Mouse (Mus musculus) bone marrow, adult 2 months (tissue): ENCODE measurements around the gene Rbpj. TPM values are rescaled to one million over a fixed set of nuclear protein-coding genes. Genes with fewer than 3 reads are reported as not detected.

ENCODE experiments used
- H3K27ac ChIP-seq: fragments of 200-500 bp; 2 replicates; pipeline ENCODE4 v1.5.1; 2012; ENCODE audit warnings: low read depth, mild to moderate bottlenecking, control low read depth, inconsistent platforms, low read length; ENCODE audit not compliant: control insufficient read depth, poor library complexity, insufficient read depth
- H3K4me1 ChIP-seq: fragments of 200-500 bp; 2 replicates; pipeline ENCODE4 v1.6.1; 2011; ENCODE audit warnings: low read length; ENCODE audit not compliant: control insufficient read depth, insufficient read depth
- H3K4me3 ChIP-seq: fragments of 200-500 bp; replicated peaks from 2 replicates; pipeline ENCODE3; 2011; ENCODE audit warnings: mild to moderate bottlenecking, low read depth, low read length, control low read depth; ENCODE audit not compliant: control insufficient read depth
- CTCF ChIP-seq: fragments of 200-500 bp; IDR thresholded peaks from 2 replicates; pipeline ENCODE4 v1.5.1; 2011; ENCODE audit warnings: low read length, control low read depth; ENCODE audit not compliant: control insufficient read depth, insufficient read depth
- POLR2A ChIP-seq: fragments of 200-500 bp; IDR thresholded peaks from 2 replicates; pipeline ENCODE4 v1.6.1; 2011; ENCODE audit warnings: low read depth, mild to moderate bottlenecking, control low read depth, low read length, borderline replicate concordance; ENCODE audit not compliant: control insufficient read depth
- WGBS: fragments of 180-500 bp; shearing (Covaris S2); methylation state at CpG from one replicate; pipeline ENCODE4 v1.1.7; 2018; 5-methylcytosine and 5-hydroxymethylcytosine counted together
- polyA plus RNA-seq: library from polyadenylated mRNA; stranded (reverse); fragments of >200 nt; gene quantifications from 2 replicates; pipeline ENCODE4 v1.2.4, GENCODE M21; 2011; ENCODE audit warnings: low replicate concordance; ENCODE audit not compliant: missing spikeins, insufficient read depth, insufficient read length

Rbpj gene
- polyA plus RNA-seq, 1 experiment: 26.0 TPM

DNA sequence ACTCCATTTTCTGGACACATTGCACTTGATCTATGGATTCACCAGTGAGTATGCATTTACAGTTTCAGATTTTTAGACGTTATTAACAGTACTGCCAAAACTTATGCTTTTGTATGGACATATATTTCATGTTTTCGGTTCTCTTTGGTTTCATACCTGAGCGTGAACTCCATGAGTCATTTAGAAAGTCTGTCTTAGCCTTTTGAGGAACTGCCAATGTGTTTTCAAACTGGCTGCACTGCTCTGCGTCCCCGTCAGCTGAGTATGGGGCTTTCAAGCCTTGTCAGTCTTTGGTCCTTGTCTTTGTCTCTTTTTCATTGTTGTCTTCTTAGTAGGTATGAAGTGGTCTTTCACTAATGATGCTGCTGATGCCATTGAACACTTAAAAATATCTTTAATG is 106.5 kb downstream of the Rbpj start:
- Histone ChIP-seq H3K27ac (no peak overlapping the region), H3K4me1 (no peaks in the 10 kb centered on the region; the same call in 1 of the 2 replicates), H3K4me3 (no peak overlapping the region)
- no peak for TF ChIP-seq POLR2A
- TF ChIP-seq CTCF: no peak
- 44% methylated on average over 5 of the region's 5 CpGs for WGBS

DNA sequence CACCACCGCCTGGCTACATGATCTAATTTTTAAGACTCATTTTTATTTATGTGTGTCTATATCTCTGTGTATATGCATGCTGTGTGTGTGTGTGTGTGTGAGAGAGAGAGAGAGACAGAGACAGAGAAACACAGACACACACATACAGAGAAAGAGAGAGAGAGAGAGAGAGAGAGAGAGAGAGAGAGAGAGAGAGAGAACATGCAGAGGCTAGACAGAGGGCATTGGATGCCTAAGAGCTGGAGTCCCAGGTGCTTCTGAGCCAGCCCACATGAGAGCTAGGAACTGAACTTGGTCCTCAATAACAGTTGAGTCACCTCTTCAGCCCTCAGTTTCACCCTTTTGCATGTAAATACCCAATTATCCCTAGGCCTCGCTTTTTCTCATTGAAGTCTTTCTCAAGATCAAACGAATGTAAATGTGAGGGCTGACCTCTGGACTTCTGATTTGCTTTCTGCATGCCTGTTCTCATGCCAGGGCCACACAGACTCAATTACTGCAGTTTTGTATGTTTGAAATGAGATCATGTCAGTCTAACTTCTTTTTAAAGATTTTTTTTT is 109.0 kb downstream of the Rbpj start:
- H3K4me3 ChIP-seq: no peak overlapping the region
- WGBS: 82% methylated on average over 3 of the region's 3 CpGs
- no peak overlapping the region for H3K27ac ChIP-seq
- TF ChIP-seq CTCF (no peak), POLR2A (no peak)
- H3K4me1 ChIP-seq: no peaks in the 10 kb centered on the region; the same call in 1 of the 2 replicates

- 82% methylated on average over 10 of the region's 10 CpGs for WGBS
- no peaks in the 10 kb centered on the region for H3K4me1 ChIP-seq
- H3K27ac ChIP-seq: no peak overlapping the region
- TF ChIP-seq POLR2A (no peak), CTCF (no peak)
- no peak overlapping the region for H3K4me3 ChIP-seq
These were observed 111.4 kb downstream of the Rbpj start for GRCm38 (mm10) chr5:53577272-53577889.

DNA sequence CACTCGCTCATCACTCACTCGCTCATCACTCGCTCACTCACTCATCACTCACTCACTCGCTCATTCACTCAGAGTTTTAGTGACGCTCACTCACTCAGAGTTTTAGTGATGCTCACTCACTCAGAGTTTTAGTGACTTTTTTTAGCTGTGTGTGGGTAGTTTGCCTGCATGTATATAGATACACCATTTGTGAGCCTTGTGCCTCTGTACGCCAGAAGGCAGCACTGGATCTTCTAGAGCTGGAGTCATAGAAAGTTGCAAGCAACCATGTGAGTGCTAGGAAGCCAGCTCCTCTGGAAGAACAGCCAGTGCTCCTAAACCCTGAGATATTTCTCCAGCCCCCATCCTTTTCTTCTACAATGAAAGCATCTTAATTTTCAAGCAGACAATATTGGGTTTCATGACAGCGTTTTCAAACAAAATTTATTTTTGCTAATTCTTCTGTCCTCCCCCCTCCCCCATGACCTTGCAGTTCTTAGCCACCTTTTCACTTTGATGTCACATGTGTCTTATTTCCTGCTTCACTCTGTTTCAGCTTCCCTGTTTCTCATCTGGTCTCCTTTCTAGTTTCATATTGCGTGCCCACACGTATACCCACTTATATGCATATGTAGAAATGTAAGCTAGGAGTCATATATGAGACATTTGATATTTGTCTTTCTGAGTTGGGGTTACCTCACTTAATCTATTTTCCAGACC is 118.3 kb downstream of the Rbpj start:
- Histone ChIP-seq H3K4me3 (no peak overlapping the region), H3K4me1 (peaks cover 2% of the 10 kb centered on the region; the same call in 1 of the 2 replicates), H3K27ac (no peak overlapping the region)
- 60% methylated on average over 9 of the region's 9 CpGs for WGBS
- TF ChIP-seq POLR2A (no peak), CTCF (no peak)

DNA sequence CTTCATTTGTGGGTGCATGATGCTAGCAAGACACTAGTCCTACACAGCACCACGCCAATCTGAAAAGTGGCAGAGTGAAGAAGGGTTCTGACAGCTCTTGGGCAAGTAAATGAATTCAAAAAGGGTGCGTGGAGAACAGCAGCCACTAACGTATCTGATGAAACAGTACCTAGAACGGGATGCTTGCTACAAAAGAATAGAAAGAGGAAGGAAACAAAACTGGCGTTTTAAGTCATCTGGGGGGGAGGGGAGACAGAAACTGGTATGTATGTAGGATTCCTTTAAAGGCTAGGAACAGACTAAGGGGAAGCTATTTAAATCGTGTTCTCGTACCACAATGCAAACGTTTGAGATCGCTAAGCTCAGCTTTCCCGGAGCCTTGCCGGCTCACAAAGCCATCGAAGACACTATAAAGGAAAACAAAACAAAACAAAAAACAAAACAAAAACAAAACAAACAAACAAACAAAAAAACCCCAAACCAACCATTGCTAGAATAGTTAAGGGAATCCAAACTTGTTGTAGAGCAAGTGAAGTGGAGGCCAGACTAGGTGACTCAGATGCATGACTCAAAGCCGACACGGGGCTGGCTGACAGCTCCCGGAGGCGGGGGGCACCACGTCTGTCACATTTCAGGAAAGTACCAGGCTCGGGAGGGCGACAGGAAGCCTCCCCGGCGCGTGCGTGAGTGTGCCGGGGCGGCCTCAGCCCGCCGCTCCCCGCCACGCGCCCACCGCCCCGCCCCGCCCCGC is 122.6 kb downstream of the Rbpj start:
- Histone ChIP-seq H3K27ac (peak overlapping the region; percentile 98), H3K4me3 (peak overlapping the region; percentile 82), H3K4me1 (peaks cover 4% of the 10 kb centered on the region; the same call in 1 of the 2 replicates)
- TF ChIP-seq POLR2A: no peak; the same call in 1 of the 2 replicates
- TF ChIP-seq CTCF: no peak
- WGBS: 1% methylated on average over 34 of the region's 34 CpGs

DNA sequence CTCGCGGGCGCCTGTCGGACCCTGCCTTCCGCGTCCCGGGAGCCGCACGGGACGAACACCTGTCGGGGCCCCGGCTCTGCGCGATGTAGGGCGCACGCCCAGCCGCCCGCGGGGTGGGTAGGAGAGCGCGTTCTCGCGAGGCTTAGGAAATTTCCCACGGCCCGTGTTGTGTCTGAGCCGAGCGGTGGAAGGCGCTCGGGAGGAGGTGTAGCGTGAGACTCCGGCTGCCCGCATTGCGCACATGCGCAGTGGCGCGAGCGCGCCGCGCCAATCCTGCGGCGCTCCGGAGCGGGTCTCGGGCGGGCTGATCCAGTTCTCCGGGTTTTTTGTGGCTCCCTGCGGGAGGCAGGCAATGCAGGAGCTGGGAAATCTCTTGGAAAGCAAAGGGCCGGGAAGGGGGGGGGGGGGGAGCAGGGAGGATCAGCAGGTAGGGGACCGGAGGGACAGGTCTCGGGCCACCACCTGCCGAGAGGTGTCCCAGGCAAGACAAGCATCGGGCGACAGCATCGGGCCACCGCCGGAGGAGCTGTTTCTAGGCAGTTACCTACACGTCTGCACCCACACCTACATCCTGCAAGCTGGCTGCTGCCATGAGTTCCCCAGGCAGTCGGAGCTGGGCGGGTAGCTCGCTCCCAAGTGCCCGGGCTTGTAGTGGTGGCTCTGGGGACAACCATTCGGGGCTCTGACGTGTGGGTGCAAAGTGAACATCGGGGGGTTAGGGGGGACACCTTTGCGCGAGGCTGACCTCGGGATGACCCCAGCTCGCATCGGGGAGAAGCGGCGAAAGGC is 123.4 kb downstream of the Rbpj start:
- TF ChIP-seq CTCF (0 out of 2 replicates have a peak, but pooled peaks have one; percentile 9), POLR2A (peak; percentile 41; the same call in 1 of the 2 replicates)
- WGBS: under 1% methylated on average over 71 of the region's 72 CpGs
- H3K27ac ChIP-seq: peak overlapping the region; percentile 98
- peak overlapping the region; percentile 82 for H3K4me3 ChIP-seq
- H3K4me1 ChIP-seq: peaks cover 4% of the 10 kb centered on the region; the same call in 1 of the 2 replicates

DNA sequence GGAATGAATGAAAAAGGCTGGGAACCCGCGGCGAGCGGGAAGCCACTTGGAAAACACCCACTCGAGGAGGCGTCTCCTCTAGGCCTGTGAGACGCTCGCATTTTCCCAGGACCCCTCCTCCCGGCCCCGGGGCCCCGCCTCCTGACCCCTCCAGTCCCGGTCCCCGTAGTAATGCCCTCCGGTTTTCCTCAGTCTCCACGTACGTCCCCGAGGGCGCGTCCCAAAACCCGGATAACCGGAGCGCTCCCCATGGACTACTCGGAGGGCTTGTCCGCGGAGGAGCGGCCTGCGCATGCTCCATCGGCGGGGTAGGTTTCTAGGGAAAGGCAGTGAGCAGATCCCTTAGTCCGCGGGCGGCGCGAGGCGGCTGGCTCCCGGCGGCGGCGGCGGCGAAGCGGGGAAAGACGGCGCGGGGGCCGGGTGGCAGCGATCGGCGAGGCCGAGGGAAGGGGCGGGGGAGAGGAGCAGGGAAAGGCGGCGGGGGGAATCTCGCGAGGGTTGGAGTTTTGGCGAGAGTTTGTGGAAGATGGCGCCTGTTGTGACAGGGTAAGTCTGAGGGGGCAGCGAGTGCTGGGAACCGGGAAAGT is 124.3 kb downstream of the Rbpj start:
- 2% methylated on average over 58 of the region's 59 CpGs for WGBS
- TF ChIP-seq POLR2A: no peak
- no peak for TF ChIP-seq CTCF

More for the DNA sequence above, 124.3 kb downstream of the Rbpj start:
- Histone ChIP-seq H3K4me3 (peak overlapping the region; percentile 82), H3K4me1 (peaks cover 2% of the 10 kb centered on the region; the same call in 1 of the 2 replicates), H3K27ac (peak overlapping the region; percentile 98)
